Mouse (Mus musculus) testis, postnatal 14 days (tissue): Measurements from ENCODE around the gene Itpripl1.
"Not testable (repeated sequence)": the region's sequence is repeated elsewhere in the genome, so short reads cannot be mapped to it uniquely, and the experiment has no call there.

Experiments used
- DNase-seq: peaks from one replicate; pipeline ENCODE4 v3.0.0; 2021; ENCODE audit warnings: low spot score

Itpripl1 gene

GRCm38 (mm10) chr2:127090151-127090550 is 53.1 kb downstream of the Itpripl1 start:
- DNase-seq = not testable (repeated sequence)
